Mouse (Mus musculus) heart, postnatal 0 days (tissue): ENCODE results near the gene Cd300lg. TPM values are rescaled to one million over a fixed set of nuclear protein-coding genes. Genes with fewer than 3 reads are reported as not detected.

Experiments
- ATAC-seq: fragments of 200-750 bp; cut with Nextera tagmentation; 2 replicates; pipeline ENCODE4 v1.8.0; 2017; ENCODE audit warnings: low read depth, moderate number of reproducible peaks, moderate library complexity; ENCODE audit not compliant: insufficient read depth
- DNase-seq: peaks from one replicate; pipeline ENCODE4 v3.0.0-alpha.2; 2016; ENCODE audit warnings: low spot score
- H3K27ac ChIP-seq: fragments of 300-500 bp; sonication (generic); 2 replicates; pipeline ENCODE4 v1.5.1; 2014; ENCODE audit warnings: low read depth, mild to moderate bottlenecking
- H3K27me3 ChIP-seq: fragments of 300-500 bp; sonication (generic); 2 replicates; pipeline ENCODE4 v1.6.1; 2014; ENCODE audit warnings: low read length, mixed read lengths; ENCODE audit not compliant: control insufficient read depth, insufficient read depth
- H3K36me3 ChIP-seq: fragments of 300-500 bp; sonication (generic); replicated peaks from 2 replicates; pipeline ENCODE4 v1.6.1; 2014; ENCODE audit warnings: low read length, mixed read lengths; ENCODE audit not compliant: control insufficient read depth, insufficient read depth
- H3K4me1 ChIP-seq: fragments of 300-500 bp; sonication (generic); 2 replicates; pipeline ENCODE4 v1.6.1; 2014; ENCODE audit warnings: antibody characterized with exemption; ENCODE audit not compliant: control insufficient read depth, insufficient read depth
- H3K4me2 ChIP-seq: fragments of 300-500 bp; sonication (generic); 2 replicates; pipeline ENCODE4 v1.6.1; 2014; ENCODE audit warnings: low read depth, mild to moderate bottlenecking, low read length, moderate library complexity
- H3K4me3 ChIP-seq: fragments of 300-500 bp; sonication (generic); 2 replicates; pipeline ENCODE4 v1.5.1; 2014; ENCODE audit warnings: low read depth, low read length
- H3K9ac ChIP-seq: fragments of 300-500 bp; sonication (generic); replicated peaks from 2 replicates; pipeline ENCODE4 v1.6.1; 2014; ENCODE audit warnings: low read depth, low read length, mixed read lengths
- H3K9me3 ChIP-seq: fragments of 300-500 bp; sonication (generic); replicated peaks from 2 replicates; pipeline ENCODE4 v1.6.1; 2016; ENCODE audit warnings: low read length; ENCODE audit not compliant: control insufficient read depth
- CTCF ChIP-seq: IDR thresholded peaks from 2 replicates; pipeline ENCODE4 v1.5.1; 2016; ENCODE audit warnings: antibody characterized with exemption, control low read depth, low read depth
- EP300 ChIP-seq: IDR thresholded peaks from 2 replicates; pipeline ENCODE4 v1.6.1; 2016; ENCODE audit warnings: antibody characterized with exemption, low read depth
- WGBS: fragments of 180-500 bp; shearing (Covaris S2); extraction: QIAGEN DNeasy Blood & Tissue Kit; methylation state at CpG from one replicate; pipeline ENCODE4 v1.1.7; 2014; 5-methylcytosine and 5-hydroxymethylcytosine counted together
- polyA plus RNA-seq: library from polyadenylated mRNA; unstranded; fragments of >200 nt; fragmentation: Nextera tagmentation; extraction: Ambion mirVana; gene quantifications from 2 replicates; pipeline ENCODE4 v1.2.1, GENCODE M21; 2015
- total RNA-seq: library from RNA; depleted of rRNA; stranded (reverse); fragments of >200 nt; gene quantifications from 2 replicates; pipeline ENCODE4 v1.2.3, GENCODE M21; 2014; ENCODE audit warnings: low replicate concordance

Cd300lg gene
- total and polyA plus RNA-seq, 2 experiments from 2014 or later = 24.0 to 79.5 TPM

GRCm38 (mm10) chr11:102029966-102030365 lies 11.3 kb upstream of the Cd300lg start:
- H3K27ac ChIP-seq = no peak overlapping the region
- no peaks in the 10 kb centered on the region for H3K36me3 ChIP-seq
- H3K27me3 ChIP-seq = peaks cover 9% of the 10 kb centered on the region; the same call in 1 of the 2 replicates
- TF ChIP-seq EP300 (no peak), CTCF (no peak)
- no peak overlapping the region for H3K4me3 ChIP-seq
- ATAC-seq (no peak), DNase-seq (no peak)
- H3K9me3 ChIP-seq = no peaks in the 10 kb centered on the region
- H3K4me2 ChIP-seq = no peak overlapping the region
- no peak overlapping the region for H3K9ac ChIP-seq
- 45% methylated on average over 7 of the region's 7 CpGs for WGBS
- H3K4me1 ChIP-seq = 0 out of 2 replicates have a peak, but pooled peaks cover 3% of the 10 kb centered on the region

GRCm38 (mm10) chr11:102031149-102031548 lies 10.2 kb upstream of the Cd300lg start:
- H3K27me3 ChIP-seq = peaks cover 4% of the 10 kb centered on the region; the same call in 1 of the 2 replicates
- no peaks in the 10 kb centered on the region for H3K9me3 ChIP-seq
- no peak for ATAC-seq
- TF ChIP-seq CTCF = no peak
- TF ChIP-seq EP300 = no peak
- H3K36me3 ChIP-seq = no peaks in the 10 kb centered on the region
- no peak overlapping the region for H3K4me2 ChIP-seq
- 72% methylated on average over 7 of the region's 7 CpGs for WGBS
- H3K4me3 ChIP-seq = no peak overlapping the region
- no peak for DNase-seq
- H3K4me1 ChIP-seq = 0 out of 2 replicates have a peak, but pooled peaks cover 3% of the 10 kb centered on the region
- no peak overlapping the region for H3K27ac ChIP-seq
- no peak overlapping the region for H3K9ac ChIP-seq

GRCm38 (mm10) chr11:102033055-102033591 lies 8.2 kb upstream of the Cd300lg start:
- Histone ChIP-seq H3K4me3 (no peak overlapping the region), H3K4me2 (no peak overlapping the region), H3K9me3 (no peaks in the 10 kb centered on the region), H3K4me1 (0 out of 2 replicates have a peak, but pooled peaks cover 3% of the 10 kb centered on the region), H3K9ac (no peak overlapping the region), H3K27me3 (no peaks in the 10 kb centered on the region), H3K36me3 (no peaks in the 10 kb centered on the region), H3K27ac (no peak overlapping the region)
- ATAC-seq = no peak
- DNase-seq = no peak
- TF ChIP-seq CTCF (no peak), EP300 (no peak)
- WGBS = 89% methylated on average over 12 of the region's 12 CpGs

- Histone ChIP-seq H3K9me3 (no peaks in the 10 kb centered on the region), H3K27ac (no peak overlapping the region), H3K4me2 (no peak overlapping the region), H3K27me3 (no peaks in the 10 kb centered on the region), H3K36me3 (no peaks in the 10 kb centered on the region), H3K4me3 (no peak overlapping the region), H3K4me1 (peaks cover 7% of the 10 kb centered on the region; the same call in 1 of the 2 replicates), H3K9ac (no peak overlapping the region)
- DNase-seq (no peak), ATAC-seq (no peak)
- WGBS = 57% methylated on average over 8 of the region's 8 CpGs
- TF ChIP-seq CTCF (no peak), EP300 (no peak)
Observed at GRCm38 (mm10) chr11:102034887-102035286, 6.4 kb upstream of the Cd300lg start.

GRCm38 (mm10) chr11:102035456-102035960 lies 5.8 kb upstream of the Cd300lg start:
- no peak for ATAC-seq
- 60% methylated on average over 5 of the region's 5 CpGs for WGBS
- Histone ChIP-seq H3K4me1 (peaks cover 4% of the 10 kb centered on the region; the same call in 1 of the 2 replicates), H3K9ac (no peak overlapping the region), H3K27me3 (no peaks in the 10 kb centered on the region), H3K36me3 (no peaks in the 10 kb centered on the region), H3K4me3 (no peak overlapping the region), H3K4me2 (no peak overlapping the region), H3K9me3 (no peaks in the 10 kb centered on the region), H3K27ac (no peak overlapping the region)
- TF ChIP-seq EP300 = no peak
- TF ChIP-seq CTCF = no peak
- DNase-seq = no peak

DNA sequence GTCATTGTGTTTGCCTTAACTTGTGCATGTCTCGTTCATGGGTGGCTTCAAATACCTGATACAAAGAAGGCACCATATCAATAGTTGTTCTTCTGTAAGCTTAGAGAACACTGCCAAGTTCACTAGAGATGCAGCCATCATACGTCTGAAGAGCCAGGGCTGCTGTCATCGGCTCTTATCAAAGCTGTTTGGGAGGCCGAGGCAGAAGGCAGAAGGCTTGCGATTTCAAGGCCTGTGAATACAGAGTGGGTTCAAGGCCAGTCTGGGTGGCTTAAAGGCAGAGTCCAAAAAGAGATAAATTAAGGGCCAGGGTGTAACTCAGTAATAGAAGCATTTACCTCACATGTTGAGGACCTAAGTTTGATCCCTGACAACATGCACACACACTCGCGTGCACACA lies 5.0 kb upstream of the Cd300lg start:
- 55% methylated on average over 7 of the region's 7 CpGs for WGBS
- H3K4me2 ChIP-seq = no peak overlapping the region
- H3K4me1 ChIP-seq = peaks cover 4% of the 10 kb centered on the region; the same call in 1 of the 2 replicates
- no peaks in the 10 kb centered on the region for H3K9me3 ChIP-seq
- DNase-seq (no peak), ATAC-seq (no peak)
- no peak for TF ChIP-seq CTCF
- TF ChIP-seq EP300 = no peak
- no peak overlapping the region for H3K27ac ChIP-seq
- no peaks in the 10 kb centered on the region for H3K36me3 ChIP-seq
- H3K27me3 ChIP-seq = no peaks in the 10 kb centered on the region
- H3K4me3 ChIP-seq = no peak overlapping the region
- no peak overlapping the region for H3K9ac ChIP-seq
